ENCODE assay signal across 10 mouse cellular contexts in the genomic region with DNA sequence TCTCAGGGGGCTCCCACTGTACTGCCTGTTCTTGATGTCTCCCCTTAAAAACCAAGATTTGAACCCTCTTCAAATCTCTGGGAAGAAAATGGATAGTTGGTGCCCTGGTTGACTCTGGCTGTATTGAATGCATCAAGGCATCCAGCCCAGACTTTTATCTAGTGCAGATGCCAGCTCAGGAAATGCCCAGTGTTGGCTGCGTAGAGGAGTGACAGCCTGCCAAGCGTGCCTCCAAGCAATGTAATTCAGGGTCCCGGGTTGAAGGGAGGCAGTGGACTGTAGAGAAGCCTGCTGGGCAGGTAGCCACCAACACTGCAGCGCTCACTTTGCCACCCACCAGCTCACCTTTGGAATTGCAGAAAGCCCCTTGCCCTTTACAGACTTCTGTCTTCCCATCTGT.
DNase-seq lines count a peak whose midpoint lies in the region; ATAC-seq lines count a peak whose summit lies in the region.
"Had no signal": no experiment of that assay in that cellular context is flagged by ENCODE, and none has a peak within 500 bp of the region (broad histone marks: within the 10 kb centered on the region; RNA-seq: fewer than 3 reads in every experiment).

No protein-coding gene starts in this region.

- H3K4me1 ChIP-seq in midbrain, embryonic 11.5 days (ENCODE audit: control insufficient read depth, insufficient read depth, low read length) = peaks cover 1% of the 10 kb centered on the region
- no peaks in the 10 kb centered on the region for H3K4me1 ChIP-seq in midbrain, embryonic 13.5 days (replicated peaks)
- peaks cover 63% of the 10 kb centered on the region for H3K4me1 ChIP-seq in limb, embryonic 10.5 days

- no peaks in the 10 kb centered on the region for H3K36me3 ChIP-seq in midbrain, embryonic 11.5 days (ENCODE audit: control insufficient read depth, insufficient read depth, low read length)
- H3K36me3 ChIP-seq in midbrain, embryonic 13.5 days = no peaks in the 10 kb centered on the region
- H3K36me3 ChIP-seq in limb, embryonic 10.5 days = no peaks in the 10 kb centered on the region
- H3K36me3 ChIP-seq: stomach, embryonic 15.5 days had no signal

- 61% methylated on average over 4 of the region's 4 CpGs for WGBS in midbrain, embryonic 11.5 days
- 58% methylated on average over 4 of the region's 4 CpGs for WGBS in midbrain, embryonic 13.5 days
- WGBS in limb, embryonic 10.5 days = 74% methylated on average over 4 of the region's 4 CpGs

- peaks cover 96% of the 10 kb centered on the region for H3K27me3 ChIP-seq in midbrain, embryonic 11.5 days (ENCODE audit: control insufficient read depth, insufficient read depth, low read length)
- H3K27me3 ChIP-seq in midbrain, embryonic 13.5 days = peaks cover 98% of the 10 kb centered on the region
- peaks cover 76% of the 10 kb centered on the region for H3K27me3 ChIP-seq in limb, embryonic 10.5 days (ENCODE audit: low read depth, poor library complexity, severe bottlenecking)
- H3K27me3 ChIP-seq: stomach, embryonic 15.5 days had no signal

- H3K27ac ChIP-seq in midbrain, embryonic 11.5 days (ENCODE audit: low read depth, low read length) = no peak overlapping the region
- no peak overlapping the region for H3K27ac ChIP-seq in midbrain, embryonic 13.5 days
- peak overlapping the region; percentile 36; the same call in 1 of the 2 replicates for H3K27ac ChIP-seq in limb, embryonic 10.5 days
- H3K27ac ChIP-seq: stomach, embryonic 15.5 days had no signal

- no peak overlapping the region for H3K4me2 ChIP-seq in midbrain, embryonic 11.5 days
- no peak overlapping the region for H3K4me2 ChIP-seq in midbrain, embryonic 13.5 days (replicated peaks)
- H3K4me2 ChIP-seq: liver, embryonic 11.5 days; stomach, embryonic 15.5 days had no signal

- H3K9ac ChIP-seq in midbrain, embryonic 11.5 days (ENCODE audit: low read length) = no peak overlapping the region
- H3K9ac ChIP-seq in midbrain, embryonic 13.5 days (replicated peaks) = no peak overlapping the region
- H3K9ac ChIP-seq: stomach, embryonic 15.5 days had no signal

- no peaks in the 10 kb centered on the region for H3K9me3 ChIP-seq in midbrain, embryonic 11.5 days (ENCODE audit: control insufficient read depth, low read length)
- H3K9me3 ChIP-seq in midbrain, embryonic 13.5 days = no peaks in the 10 kb centered on the region
- no peaks in the 10 kb centered on the region for H3K9me3 ChIP-seq in limb, embryonic 10.5 days (replicated peaks)
- H3K9me3 ChIP-seq: stomach, embryonic 15.5 days had no signal

- no peak overlapping the region for H3K4me3 ChIP-seq in midbrain, embryonic 11.5 days (ENCODE audit: low read depth, low read length)
- H3K4me3 ChIP-seq in midbrain, embryonic 13.5 days (replicated peaks) = no peak overlapping the region
- no peak overlapping the region for H3K4me3 ChIP-seq in limb, embryonic 10.5 days
- H3K4me3 ChIP-seq: myocyte; stomach, embryonic 15.5 days had no signal

- ATAC-seq in midbrain, embryonic 11.5 days (ENCODE audit: low FRiP score) = no peak
- ATAC-seq in midbrain, embryonic 13.5 days = no peak

- intact Hi-C loops in heart, postnatal 25 days (cut with DNase I) = no loop called here

- DNase-seq in heart, adult 9 months (ENCODE audit: low spot score in 2 of 2) = peak; percentile 36 to 48
- DNase-seq in heart, postnatal 25 days (ENCODE audit: low spot score) = no peak
- peak; percentile 69 for DNase-seq in midbrain, embryonic 11.5 days (ENCODE audit: low spot score, missing footprints)
- peak; percentile 83 to 86 for DNase-seq in cerebellum, postnatal 14 days
- DNase-seq in limb, embryonic 10.5 days (ENCODE audit: low spot score) = peak; percentile 29
- no peak for DNase-seq in spleen, postnatal 10 days (ENCODE audit: low spot score in 2 of 2)

Comparison
In these comparisons a context has a peak if more than half of its experiments do, and no peak if none do; other contexts are left out.
1. DNase-seq: peak in heart, adult 9 months (2 of 2), midbrain, embryonic 11.5 days (single experiment), cerebellum, postnatal 14 days (2 of 2) and limb, embryonic 10.5 days (single experiment); none in heart, postnatal 25 days (single experiment) and spleen, postnatal 10 days (0 of 2).